Mouse (Mus musculus): Measurements from ENCODE around the gene Foxf2.

DNA sequence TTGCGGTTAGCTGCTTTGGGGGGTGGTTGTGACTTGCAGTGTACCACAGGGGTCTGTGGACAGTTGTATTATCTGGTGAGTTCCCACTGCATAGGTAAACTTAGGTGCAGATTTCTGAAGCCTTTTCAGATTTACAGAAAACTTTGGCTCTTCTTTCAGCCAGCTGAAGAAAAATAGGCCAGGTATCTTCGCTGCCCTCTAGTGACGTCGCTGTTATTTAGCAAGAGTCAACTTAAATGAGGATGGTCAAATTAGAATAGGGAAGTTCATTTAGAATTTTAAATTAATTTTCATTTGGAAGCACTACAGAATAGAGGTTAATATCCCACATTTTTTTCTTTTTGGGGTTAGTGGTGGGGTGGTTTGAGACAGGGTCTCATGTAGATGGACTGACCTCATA is 30.6 kb downstream of the Foxf2 start:
- TF ChIP-seq POLR2A (IDR thresholded peaks at IDR 0.05; ENCODE audit: insufficient read depth, low read depth, low read length), result no peak
- no peak for TF ChIP-seq CTCF (IDR thresholded peaks at IDR 0.05; ENCODE audit: insufficient read depth, low read depth, low read length)
